Mouse (Mus musculus): ENCODE results near the gene Lrch3.
"Not testable (repeated sequence)": the region's sequence is repeated elsewhere in the genome, so short reads cannot be mapped to it uniquely, and the experiment has no call there.

The Lrch3 gene

GRCm38 (mm10) chr16:32906727-32907126 lies 7.2 kb upstream of the Lrch3 start:
- in situ Hi-C loops (cut with MboI, MseI) = no loop called here

- in situ Hi-C loops (cut with MboI, MseI) = no loop called here
Measured at GRCm38 (mm10) chr16:32913212-32913611, 688 bp upstream of the Lrch3 start.

GRCm38 (mm10) chr16:32915292-32916068 lies 1.6 kb downstream of the Lrch3 start:
- in situ Hi-C loops (cut with MboI, MseI) = no loop called here

GRCm38 (mm10) chr16:32926629-32927028 lies 12.7 kb downstream of the Lrch3 start:
- in situ Hi-C loops (cut with MboI, MseI) = not testable (repeated sequence)

- in situ Hi-C loops (cut with MboI, MseI) = no loop called here
Measured at GRCm38 (mm10) chr16:32927044-32927443, 13.1 kb downstream of the Lrch3 start.

- in situ Hi-C loops (cut with MboI, MseI) = no loop called here
Measured at GRCm38 (mm10) chr16:32929918-32930317, 16.0 kb downstream of the Lrch3 start.

- in situ Hi-C loops (cut with MboI, MseI) = no loop called here
Measured at GRCm38 (mm10) chr16:32934470-32934869, 20.6 kb downstream of the Lrch3 start.

GRCm38 (mm10) chr16:32935088-32935487 lies 21.2 kb downstream of the Lrch3 start:
- in situ Hi-C loops (cut with MboI, MseI) = no loop called here

GRCm38 (mm10) chr16:32937358-32937757 lies 23.5 kb downstream of the Lrch3 start:
- in situ Hi-C loops (cut with MboI, MseI) = no loop called here

- in situ Hi-C loops (cut with MboI, MseI) = not testable (repeated sequence)
Measured at GRCm38 (mm10) chr16:32939301-32939700, 25.4 kb downstream of the Lrch3 start.

- in situ Hi-C loops (cut with MboI, MseI) = loop anchor here (5.0 kb wide), 1 partner anchor 1567 kb away; no protein-coding TSS in a partner anchor
Measured at GRCm38 (mm10) chr16:32939716-32940115, 25.8 kb downstream of the Lrch3 start.

- in situ Hi-C loops (cut with MboI, MseI) = loop anchor here (5.0 kb wide), 1 partner anchor 1569 kb away; no protein-coding TSS in a partner anchor
Measured at GRCm38 (mm10) chr16:32941226-32941625, 27.3 kb downstream of the Lrch3 start.

GRCm38 (mm10) chr16:32942694-32943093 lies 28.8 kb downstream of the Lrch3 start:
- in situ Hi-C loops (cut with MboI, MseI) = loop anchor here (5.0 kb wide), 1 partner anchor 1570 kb away; no protein-coding TSS in a partner anchor

GRCm38 (mm10) chr16:32945379-32945778 lies 31.5 kb downstream of the Lrch3 start:
- in situ Hi-C loops (cut with MboI, MseI) = no loop called here

GRCm38 (mm10) chr16:32948016-32948415 lies 34.1 kb downstream of the Lrch3 start:
- in situ Hi-C loops (cut with MboI, MseI) = no loop called here

GRCm38 (mm10) chr16:32948656-32949055 lies 34.8 kb downstream of the Lrch3 start:
- in situ Hi-C loops (cut with MboI, MseI) = no loop called here

- in situ Hi-C loops (cut with MboI, MseI) = no loop called here
Measured at GRCm38 (mm10) chr16:32949281-32949680, 35.4 kb downstream of the Lrch3 start.

- in situ Hi-C loops (cut with MboI, MseI) = no loop called here
Measured at GRCm38 (mm10) chr16:32951074-32951473, 37.2 kb downstream of the Lrch3 start.

- in situ Hi-C loops (cut with MboI, MseI) = no loop called here
Measured at GRCm38 (mm10) chr16:32953806-32954205, 39.9 kb downstream of the Lrch3 start.

- in situ Hi-C loops (cut with MboI, MseI) = no loop called here
Measured at GRCm38 (mm10) chr16:32954304-32954703, 40.4 kb downstream of the Lrch3 start.

- in situ Hi-C loops (cut with MboI, MseI) = no loop called here
Measured at GRCm38 (mm10) chr16:32956889-32957288, 43.0 kb downstream of the Lrch3 start.

- in situ Hi-C loops (cut with MboI, MseI) = no loop called here
Measured at GRCm38 (mm10) chr16:32972535-32972934, 58.6 kb downstream of the Lrch3 start.

- in situ Hi-C loops (cut with MboI, MseI) = no loop called here
Measured at GRCm38 (mm10) chr16:32973047-32973446, 59.1 kb downstream of the Lrch3 start.
